Mouse (Mus musculus) right cerebral cortex, postnatal 25 days (tissue): Measurements from ENCODE around the gene Dlk2.
A peak's percentile ranks its signal among the peaks of the same experiment; 100 is the strongest.

Experiments
- DNase-seq: peaks from one replicate; pipeline ENCODE4 v3.0.0; 2022

Dlk2 gene

DNA sequence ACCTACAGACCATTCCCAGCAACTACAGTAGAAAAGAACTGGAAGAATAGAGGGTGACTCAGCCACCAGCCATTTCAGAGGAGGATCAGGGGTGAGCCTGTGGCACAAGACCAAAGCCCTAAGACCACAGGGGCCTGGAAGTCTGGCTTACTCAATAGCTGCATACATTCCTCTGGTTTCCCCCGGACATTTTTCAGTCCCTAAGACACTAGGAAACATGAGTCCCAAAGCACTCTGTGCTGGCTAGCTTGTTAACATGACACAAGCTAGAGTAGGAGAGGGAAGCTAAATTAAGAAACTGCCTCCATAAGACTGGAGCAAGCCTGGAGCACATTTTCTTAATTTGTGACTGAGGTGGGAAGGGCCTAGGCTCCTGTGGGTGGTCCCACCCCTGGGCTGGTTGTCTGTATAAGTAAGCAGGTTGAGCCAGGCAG is 23.4 kb upstream of the Dlk2 start:
- DNase-seq: peak; percentile 41

DNA sequence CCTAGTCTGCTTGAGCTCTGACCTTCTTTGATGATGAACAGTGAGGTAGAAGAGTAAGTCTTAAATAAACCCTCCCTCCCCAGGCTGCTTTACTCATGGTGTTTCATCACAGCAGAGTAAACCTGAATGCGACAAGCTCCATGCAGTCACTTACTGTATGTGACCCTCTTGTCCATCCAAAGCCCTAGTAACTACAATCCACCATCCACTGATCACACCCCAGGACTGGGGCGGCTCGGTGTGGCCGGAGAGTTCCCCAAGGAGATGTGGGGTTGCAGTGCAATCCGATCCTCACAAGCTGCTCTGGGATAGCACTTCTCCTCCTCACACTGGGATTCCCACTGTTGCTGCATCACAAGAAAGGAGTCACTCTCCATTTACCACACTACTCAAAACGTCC is 22.8 kb upstream of the Dlk2 start:
- no peak for DNase-seq

DNA sequence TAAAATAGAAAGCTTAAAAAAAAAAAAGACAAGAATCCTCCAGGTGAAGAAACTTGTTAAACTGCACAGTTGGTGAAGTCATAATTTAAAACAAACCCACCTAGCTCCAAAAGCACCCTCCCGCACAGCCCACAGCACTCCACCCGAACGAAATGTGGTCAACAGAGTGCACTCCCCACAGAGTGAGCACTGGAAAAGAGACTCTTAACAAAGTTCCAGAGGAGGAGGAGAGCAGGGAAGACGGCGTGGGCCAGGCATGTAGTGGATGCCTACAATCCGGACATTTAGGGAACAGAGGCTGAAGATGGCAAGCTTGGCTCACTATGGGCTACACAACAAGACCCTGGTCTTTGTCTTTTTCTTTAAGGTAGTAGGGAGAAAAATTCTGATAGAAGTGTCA is 22.2 kb upstream of the Dlk2 start:
- no peak for DNase-seq

DNA sequence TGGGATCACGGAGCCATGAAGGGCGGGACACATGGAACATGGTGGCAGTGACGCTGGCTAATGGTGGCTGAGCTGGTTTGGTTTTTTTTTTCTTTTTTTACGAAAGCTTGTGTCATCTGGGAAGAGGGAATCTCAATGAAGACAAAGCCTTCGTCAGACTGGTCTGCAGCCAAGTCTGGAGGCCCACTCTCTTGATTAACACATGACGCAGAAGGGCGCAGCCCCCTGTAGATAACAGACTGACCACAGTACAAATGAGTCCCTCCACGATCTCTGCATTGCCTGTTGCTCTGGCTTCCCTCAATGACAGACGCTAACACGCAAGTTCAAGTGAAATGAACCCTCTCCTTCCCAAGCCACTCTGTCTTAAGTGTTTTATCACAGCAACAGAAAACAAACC is 21.7 kb upstream of the Dlk2 start:
- no peak for DNase-seq

DNA sequence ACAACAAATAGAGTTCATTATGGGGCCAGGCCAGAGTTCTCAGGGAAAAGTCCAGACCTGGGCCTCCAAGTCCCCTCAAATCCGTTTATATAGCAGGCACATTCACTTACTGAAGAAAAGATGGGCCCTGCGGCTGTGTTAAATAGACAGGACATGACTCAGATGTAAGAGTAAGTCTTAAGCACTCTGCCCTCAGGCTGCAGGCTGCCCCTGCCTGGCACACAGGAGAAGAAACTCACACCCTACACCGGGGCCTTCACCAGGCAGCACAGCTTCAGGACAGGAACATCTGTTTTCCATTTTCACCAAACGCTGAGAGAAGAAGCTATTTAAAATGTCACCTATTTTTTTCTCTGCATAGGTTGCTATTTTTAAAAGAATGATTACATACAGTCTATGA is 19.6 kb upstream of the Dlk2 start:
- no peak for DNase-seq

DNA sequence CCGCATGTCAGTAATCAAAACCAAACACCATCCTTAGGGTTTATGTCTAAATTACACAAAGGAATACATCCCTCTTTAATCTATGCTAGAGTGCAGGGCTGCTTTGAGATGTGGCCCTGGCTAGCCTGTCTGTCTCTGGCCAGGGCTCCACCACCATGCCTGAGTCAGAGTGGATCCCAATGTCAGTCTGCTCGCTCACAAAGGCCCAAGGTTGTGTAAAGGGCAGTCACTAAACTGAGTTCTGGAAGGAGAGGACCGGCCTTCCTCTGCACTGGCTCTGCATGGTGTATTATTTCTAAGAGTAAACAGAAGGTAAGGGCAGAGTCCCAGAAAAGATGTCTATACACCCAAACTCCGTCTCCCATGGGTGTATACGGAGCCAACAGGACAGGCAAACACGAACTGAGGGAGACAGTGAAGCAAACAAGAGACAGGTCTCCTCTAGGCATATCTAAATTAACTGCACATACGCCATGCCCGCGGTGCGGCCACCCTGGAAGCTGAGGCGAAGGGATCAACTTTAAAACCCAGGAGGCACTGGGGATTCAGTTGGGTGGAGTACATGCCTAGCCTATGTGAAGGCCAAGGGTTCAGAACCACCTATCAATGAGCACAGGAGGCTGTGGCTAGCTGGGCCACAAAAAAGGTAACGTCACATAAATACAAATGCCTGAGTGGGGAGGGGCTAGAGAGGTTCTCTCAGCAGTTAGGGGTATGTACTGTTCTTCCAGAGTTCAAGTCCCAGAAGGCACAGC is 19.0 kb upstream of the Dlk2 start:
- no peak for DNase-seq

DNA sequence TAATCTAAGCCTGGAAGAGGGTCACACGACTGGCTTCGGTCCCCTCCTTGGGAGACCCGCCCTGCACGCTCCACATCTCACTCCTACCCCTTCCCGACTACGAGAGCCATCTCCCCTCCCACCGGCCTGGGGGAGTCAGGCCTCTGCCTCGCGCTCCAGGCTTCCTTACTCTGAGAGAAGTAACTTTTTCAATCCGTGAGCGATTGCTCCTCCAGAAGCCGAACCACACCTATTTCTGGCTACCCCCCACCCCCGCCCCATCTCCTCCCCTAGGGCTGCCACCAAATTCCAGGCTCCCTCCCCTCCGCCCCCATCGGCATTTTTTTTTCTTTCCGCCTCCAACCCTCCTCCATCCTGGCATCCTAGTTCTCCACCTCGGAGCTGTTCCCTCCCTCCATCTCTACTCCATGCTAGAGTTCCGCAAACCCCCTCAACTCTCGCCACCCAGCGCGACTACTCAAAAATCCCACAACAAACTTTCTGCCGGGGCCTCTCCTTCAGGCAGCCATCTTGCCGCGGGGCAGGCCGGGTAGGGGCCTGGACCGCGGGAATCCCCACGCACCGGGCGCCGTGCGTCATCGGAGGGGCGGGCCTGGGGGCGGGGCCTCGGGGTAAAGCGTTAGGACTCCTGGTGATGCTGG is 14.6 kb upstream of the Dlk2 start, which contains the start of gene Tjap1:
TSS of gene Tjap1 (minus strand) at position 544 of the 641 bp plus-strand sequence.
- DNase-seq: peak; percentile 86

DNA sequence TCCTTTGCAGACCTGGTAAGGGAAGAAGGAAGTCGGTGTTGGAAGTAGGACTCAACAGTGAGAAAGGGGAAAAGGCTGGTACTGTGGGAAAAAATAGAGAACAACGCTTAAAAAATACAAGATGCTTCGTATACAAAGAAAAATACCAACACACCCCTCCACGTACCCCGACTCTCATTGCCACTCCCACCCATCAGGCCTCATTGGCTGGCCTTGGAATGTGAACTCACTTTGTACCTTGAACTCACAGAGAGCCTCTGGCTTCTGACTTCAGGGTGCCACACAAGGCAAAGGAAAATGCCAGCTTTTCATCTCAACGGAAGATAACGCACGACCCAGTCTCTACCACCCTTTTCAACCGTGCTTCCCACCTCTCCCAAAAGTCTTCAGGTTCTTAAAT is 14.1 kb upstream of the Dlk2 start:
- DNase-seq: no peak

DNA sequence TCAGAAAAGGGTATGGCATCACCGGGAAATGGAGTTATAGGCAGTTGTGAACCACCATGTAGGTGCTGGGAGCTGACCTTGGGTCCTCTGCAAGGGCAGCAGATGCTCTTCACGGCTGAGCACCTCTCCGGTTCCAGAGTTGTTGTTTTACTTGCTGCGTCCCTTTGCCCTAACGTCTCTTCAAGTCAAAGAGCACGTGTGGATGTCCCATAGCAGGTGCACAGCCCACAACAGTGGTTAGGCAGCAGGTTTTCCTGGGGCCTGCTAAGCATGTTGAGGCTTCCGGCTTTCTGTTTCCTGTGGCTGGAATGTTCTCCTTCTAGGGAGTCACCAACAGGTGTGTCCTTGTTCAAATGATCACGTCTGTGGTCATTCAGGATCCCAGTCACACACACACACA is 13.3 kb upstream of the Dlk2 start:
- no peak for DNase-seq

DNA sequence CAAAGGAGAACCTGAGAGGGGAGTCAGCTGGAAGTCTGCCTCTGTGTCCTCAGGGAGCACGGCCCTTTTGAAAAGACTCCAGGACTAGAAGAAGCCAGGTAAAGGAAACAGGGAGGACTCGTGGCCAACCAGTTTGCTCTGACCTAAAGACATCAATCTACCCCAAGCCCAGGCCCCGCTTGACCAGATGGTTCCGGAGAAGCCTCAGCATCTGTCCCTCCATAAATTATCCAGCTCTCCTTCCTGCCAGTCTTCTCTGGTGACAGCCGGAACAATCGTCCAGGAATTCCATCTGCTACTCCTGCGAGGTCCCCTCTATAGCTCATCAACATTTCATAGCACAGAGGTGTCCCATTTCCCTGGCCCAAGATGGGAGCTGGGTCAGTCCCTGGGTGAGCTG is 12.6 kb upstream of the Dlk2 start:
- no peak for DNase-seq

DNA sequence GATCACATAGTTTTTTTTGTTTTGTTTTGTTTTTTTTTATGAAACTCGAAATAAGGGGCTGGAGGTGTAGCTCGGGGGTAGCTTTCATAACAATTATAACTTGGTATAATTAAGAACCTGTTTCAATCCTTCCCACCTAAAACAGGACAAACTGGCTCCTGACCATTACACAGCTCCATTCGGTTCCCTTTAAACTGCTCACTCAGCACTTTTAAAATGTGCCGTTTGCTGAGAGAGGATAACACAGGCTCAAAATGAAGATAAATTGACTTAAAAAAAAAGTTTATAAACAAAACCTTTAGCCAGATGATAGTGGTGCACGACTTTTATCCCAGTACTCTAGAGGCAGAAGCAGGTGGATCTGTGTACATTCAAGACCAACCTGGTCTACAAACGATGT is 11.8 kb upstream of the Dlk2 start:
- no peak for DNase-seq

DNA sequence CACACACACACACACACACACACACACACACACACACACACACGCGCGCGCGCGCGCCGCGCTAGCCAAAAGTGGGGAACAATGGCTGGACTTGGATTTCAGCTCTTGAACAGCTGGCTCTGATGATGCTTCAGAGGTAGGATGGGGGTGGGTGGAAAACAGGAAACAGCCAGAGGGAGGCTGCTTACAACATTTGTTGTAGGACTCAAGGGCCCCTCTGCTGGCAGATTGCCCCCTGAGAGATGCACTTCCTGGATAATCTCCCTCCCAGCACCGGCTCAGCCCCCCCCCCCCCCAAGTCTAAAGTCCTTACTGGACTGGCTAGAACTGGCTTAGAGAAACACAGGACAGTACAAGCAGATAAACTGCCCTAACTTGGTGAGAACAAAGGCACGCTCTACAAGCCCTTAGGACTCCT is 9.5 kb upstream of the Dlk2 start:
- DNase-seq: no peak

DNA sequence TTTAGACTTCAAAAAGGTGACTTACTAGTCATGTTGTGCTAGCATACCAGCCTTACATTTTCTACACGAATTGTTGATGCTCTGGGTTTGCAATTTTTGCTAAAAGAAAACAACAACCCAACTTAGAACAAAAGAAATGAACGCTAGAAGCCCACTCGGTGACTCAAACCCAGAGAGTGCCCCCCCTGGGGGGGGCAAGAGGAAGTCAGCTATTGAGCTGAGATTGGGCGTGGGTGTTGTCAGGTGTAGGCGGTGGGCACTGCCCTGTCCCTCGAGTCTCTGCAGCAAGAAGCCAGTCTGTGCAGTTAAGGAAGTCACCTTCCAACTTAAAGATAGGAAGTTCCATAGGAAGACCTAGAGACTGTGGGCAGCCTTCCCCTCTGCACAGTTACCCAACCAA is 620 bp upstream of the Dlk2 start:
- DNase-seq: no peak

DNA sequence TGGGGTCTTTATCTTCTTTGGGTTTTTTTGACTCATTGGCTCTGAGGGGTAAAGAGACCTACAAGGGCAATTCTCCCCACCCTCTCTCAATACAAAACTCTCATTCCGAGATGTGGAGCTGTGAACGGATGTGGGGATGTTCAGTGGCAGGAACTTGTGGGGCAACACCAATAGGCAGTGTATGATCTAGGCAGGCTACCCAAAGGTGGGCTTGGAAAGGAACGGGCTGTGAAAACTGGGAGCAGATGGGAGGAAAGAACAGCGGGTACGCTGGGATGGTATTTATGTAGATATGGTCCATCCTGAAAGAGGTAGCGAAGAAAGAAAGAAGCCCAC is 225 bp upstream of the Dlk2 start:
- no peak for DNase-seq

DNA sequence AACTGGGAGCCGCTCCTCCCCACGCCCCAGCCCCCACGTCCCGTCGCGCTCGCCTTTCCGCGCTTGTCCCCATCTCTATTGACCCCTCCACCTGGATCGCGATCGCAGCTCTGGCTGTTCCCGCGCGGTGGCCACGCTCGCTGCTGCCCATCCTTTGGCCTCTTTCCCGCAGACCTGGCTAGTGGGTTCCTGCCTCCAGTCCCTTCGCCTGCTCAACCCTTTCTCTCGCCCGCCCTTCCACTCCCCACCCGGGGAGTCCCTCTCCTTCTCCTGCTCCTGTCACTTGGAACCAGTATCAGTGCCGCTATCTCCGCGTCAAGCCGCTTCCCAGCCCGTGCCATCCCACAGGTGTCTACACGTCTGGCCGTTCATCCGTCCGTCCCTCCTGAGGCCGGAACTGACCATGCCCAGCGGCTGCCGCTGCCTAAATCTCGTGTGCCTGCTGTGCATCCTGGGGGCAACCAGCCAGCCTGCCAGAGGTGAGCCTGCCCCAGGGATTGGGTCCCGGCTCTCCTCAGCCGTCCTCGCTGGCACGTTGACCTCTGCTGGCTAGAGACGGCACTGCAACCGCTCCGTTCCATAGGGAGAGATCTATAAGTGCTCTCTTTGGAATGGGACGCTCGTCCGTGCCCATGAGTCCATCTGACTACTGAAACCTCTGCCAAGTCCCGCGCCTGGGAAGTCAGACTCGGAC is 1.1 kb downstream of the Dlk2 start:
- DNase-seq: peak; percentile 86

DNA sequence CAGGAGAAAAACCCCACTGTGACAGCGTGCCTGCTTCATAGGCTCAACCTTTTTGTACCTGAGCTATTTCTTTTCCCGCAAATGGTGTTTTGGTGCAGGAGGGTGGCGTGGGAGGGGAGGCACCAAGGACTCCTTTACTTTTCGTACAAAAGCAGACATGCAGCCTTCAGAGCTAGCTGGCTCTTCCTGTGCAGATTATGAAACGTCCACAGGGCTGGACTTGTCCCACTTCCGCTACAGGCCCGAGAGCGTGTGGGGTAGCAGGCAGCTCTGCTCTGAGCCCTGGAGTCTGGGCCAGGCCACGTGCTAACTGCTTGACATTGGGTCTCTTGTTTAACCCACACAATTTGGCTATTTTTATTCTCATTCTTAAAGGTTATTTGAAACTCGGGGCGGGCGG is 4.7 kb downstream of the Dlk2 start:
- DNase-seq: no peak

DNA sequence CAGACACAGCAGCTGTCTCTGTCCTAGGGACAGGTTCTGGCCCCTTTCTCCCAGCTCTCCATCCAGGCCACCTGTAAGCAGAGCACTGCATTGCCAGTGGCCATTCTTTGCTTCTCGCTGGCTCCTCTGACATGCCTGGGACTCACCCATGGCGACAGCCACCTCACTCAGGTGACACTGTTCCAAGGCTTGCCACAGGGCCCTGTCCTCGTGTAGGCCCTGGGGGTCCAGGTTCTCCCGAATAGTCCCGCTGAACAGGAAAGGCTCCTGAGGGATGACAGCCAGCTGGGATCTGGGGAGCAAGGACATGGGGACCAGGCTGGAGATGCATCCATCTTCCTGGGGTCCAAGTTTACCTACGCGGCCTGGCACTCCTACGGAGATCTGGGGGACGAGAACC is 7.0 kb downstream of the Dlk2 start:
- no peak for DNase-seq

DNA sequence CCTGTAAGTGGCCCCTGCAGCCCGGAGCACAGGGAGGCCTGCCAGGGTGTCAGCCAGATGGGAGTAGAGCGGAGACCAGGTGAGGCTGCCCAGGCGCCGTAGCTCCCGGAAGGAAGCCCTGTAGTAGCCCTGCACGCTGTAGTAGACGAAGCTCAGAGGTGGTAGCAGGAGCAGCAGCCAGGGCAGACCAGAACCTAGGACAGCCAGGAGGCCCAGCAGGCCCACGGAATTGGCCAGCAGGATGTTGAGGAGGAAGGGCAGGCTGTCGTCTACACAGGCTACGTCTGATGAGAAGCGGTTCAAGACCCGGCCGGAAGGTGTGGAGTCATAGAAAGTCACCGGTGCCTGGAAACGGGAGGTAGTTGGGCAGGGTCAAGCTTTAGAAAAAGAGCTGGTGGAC is 9.7 kb downstream of the Dlk2 start:
- DNase-seq: no peak

DNA sequence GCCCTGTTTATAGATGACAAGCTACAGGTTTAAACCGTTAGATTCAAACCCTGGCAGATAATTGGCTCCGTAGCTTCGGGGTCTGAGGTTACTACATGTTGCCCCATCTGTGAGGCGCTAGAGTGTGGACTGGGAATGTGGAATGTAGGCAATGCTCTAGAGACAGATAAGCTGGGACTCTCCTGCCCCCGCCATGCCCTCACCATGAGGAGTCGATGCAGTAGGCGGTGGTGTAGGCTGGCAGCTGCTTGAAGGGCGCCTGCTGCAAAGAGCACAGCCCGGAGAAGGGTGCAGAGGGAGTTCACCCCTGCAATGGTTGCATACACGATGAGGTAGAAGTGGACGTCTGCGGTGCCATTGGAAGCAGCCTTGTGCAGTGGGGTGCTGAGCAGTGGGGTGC is 12.6 kb downstream of the Dlk2 start:
- DNase-seq: no peak

DNA sequence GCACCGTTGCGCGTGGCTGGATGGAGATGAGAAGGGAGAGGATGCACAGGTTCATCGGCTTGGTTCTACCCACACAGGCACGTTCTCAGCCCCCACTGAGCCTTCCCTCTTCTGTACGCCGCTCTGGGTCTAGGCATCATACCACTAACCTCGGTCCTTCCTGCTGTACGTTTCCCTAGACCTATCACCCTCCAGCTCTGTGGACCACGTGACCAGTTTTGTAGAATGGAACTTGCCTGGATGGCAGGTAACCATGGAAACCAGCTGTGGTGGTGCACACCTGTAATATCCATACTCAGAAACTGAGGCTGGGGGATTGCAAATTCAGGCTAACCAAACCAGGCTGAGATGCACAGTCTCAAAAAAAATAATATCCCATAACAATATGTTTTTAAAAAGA is 13.3 kb downstream of the Dlk2 start:
- no peak for DNase-seq

DNA sequence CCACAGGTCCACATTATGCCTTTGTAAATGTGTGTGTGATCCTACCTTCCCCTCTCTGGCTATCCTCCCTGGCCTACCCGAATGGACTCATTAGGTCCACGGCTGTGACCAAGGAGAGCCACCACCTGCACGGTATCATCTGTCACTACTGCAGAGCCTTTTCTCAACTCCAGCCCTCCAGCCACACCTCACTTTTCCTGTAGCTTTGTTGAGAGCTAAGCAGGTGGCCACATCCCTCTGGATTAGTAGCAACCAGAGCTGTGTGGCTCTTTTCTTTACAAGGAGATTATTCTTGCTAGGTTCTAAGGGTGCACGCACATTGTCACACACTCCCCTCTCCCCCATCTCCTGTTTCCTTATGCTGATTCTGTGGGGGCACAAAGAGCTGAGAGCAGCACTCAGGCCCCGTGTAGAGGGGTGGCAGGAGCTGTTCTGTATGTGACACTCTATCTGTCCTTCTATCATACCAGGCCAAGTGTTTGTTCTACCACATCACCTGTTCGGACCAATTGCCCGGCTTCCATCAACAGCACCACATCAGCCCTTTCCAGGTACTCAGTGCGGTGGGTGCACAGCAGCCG is 16.0 kb downstream of the Dlk2 start:
- no peak for DNase-seq

DNA sequence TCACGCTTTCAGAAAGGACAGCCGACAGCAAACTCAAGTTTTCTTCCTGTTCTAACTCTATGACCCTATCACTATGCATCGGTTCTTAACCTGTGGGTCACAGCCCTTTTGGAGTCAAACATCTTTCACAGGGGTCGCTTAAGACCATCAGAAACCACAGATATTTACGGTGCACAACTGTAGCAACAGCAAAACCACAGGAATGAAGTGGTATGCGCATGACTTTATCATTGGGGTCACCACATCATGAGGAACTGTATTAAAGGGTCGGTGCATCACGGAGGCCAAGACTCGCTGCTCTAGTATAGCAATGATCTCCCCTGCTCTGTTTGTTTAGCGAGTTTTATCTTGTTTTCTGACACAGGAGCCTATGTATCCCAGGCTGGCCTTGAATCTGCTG is 18.6 kb downstream of the Dlk2 start:
- DNase-seq: no peak

DNA sequence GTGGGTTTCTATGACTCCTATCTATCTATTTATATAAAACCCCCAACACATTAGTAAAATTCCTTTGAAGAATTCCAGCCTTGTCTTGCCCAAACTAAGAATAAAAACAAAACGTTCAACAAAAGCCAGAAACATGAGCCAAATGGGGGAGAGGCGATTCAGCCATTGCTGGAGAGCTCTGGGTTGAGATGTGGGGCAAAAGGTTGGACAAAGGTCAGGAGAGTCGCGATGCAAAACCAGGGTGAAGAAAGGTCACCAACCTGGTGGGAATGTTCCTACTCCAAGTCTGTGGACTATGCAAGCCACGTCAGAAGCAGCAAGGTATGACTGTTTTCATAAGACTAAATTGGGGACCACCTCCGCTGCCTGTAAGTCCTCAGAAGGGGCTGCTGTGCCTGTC is 23.3 kb downstream of the Dlk2 start:
- DNase-seq: no peak
